Mouse (Mus musculus): ENCODE results near the gene Phactr2.

DNA sequence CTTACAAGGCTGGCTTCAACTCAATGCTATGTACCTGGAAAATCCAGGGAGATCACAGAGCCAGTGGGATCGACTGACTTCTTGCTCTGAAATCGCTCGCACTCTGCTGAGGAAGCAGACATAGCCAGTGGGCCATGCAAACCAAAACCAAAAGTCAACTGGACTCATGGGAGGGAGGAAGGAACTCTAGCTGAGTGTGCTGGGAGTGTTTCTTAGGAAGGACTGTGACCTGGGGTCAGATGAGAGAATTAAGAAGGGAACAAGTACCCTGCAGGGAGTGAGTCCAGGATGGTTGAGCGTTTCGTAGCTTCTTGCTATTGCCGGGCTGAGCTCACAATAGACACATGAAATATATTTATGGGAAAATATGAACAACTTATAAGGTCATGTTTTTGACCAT is 174.0 kb downstream of the Phactr2 start:
- TF ChIP-seq POLR2A (IDR thresholded peaks at IDR 0.05; ENCODE audit: extremely low read depth, insufficient read depth, low read length), result no peak
- TF ChIP-seq CTCF (IDR thresholded peaks at IDR 0.05; ENCODE audit: extremely low read depth, insufficient read depth, low read length), result no peak

Data from cortical plate, adult 2 months (tissue).